Mouse (Mus musculus) effector memory CD4-positive, alpha-beta T cell, adult 5 months (primary cell): Measurements from ENCODE around the gene Olfr498. TPM values are rescaled to one million over a fixed set of nuclear protein-coding genes. Genes with fewer than 3 reads are reported as not detected.

Source experiments
- polyA plus RNA-seq: library from polyadenylated mRNA; unstranded; fragments of 100-300 nt; shearing (Covaris generic); gene quantifications from one replicate; pipeline ENCODE4 v1.2.1, GENCODE M21; 2017

The Olfr498 gene
- polyA plus RNA-seq, result not detected

DNA sequence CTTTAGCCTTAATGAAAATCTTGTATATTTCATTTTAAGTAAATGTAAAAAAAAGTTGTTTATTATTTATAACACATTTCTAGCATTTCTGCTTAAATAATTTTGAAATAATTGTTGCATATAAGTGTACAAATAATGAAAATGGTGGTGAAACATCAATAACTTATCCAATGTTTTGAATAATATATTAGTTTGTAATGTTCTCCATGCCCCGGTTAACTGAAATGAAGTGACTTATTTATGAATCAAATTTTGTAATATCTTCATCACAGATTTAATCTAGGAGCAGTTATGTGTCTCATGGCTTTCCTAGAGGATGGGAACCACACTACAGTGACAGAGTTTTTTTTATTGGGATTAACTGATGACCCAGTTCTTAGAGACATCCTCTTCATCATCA, at the start of gene Olfr498:
Olfr498 (plus strand) TSS at position 301 of the 400 bp plus-strand sequence.

GRCm38 (mm10) chr7:108420121-108420520, 45.0 kb upstream of the Olfr498 start, which contains the start of gene Olfr497:
Gene Olfr497 (plus strand): TSS chr7:108420421.

Other genes with a start within 250 kb of the Olfr498 start
- gene Olfr488, start 207.0 kb upstream of the Olfr498 start, polyA plus RNA-seq, result not detected
- not detected for gene Olfr490, start 176.4 kb upstream of the Olfr498 start, polyA plus RNA-seq
- not detected for gene Olfr491, start 151.9 kb upstream of the Olfr498 start, polyA plus RNA-seq
- gene Olfr492, start 141.7 kb upstream of the Olfr498 start, polyA plus RNA-seq, result not detected
- gene Olfr493, start 118.3 kb upstream of the Olfr498 start, polyA plus RNA-seq, result not detected
- not detected for gene Olfr494, start 100.0 kb upstream of the Olfr498 start, polyA plus RNA-seq
- not detected for gene Olfr495, start 72.2 kb upstream of the Olfr498 start, polyA plus RNA-seq
- not detected for gene Olfr497, start 44.9 kb upstream of the Olfr498 start, polyA plus RNA-seq
- gene Olfr502, start 59.7 kb downstream of the Olfr498 start, polyA plus RNA-seq, result not detected
- gene Olfr503, start 79.2 kb downstream of the Olfr498 start, polyA plus RNA-seq, result not detected
- gene Olfr504, start 100.5 kb downstream of the Olfr498 start, polyA plus RNA-seq, result not detected
- not detected for gene Olfr506, start 145.5 kb downstream of the Olfr498 start, polyA plus RNA-seq
- not detected for gene Olfr507, start 156.5 kb downstream of the Olfr498 start, polyA plus RNA-seq
- not detected for gene Olfr508, start 164.7 kb downstream of the Olfr498 start, polyA plus RNA-seq
- gene Olfr509, start 186.6 kb downstream of the Olfr498 start, polyA plus RNA-seq, result not detected
- gene Olfr510, start 201.1 kb downstream of the Olfr498 start, polyA plus RNA-seq, result not detected
- gene Olfr512, start 248.0 kb downstream of the Olfr498 start, polyA plus RNA-seq, result not detected